Mouse (Mus musculus): ENCODE measurements around the gene Ric1. TPM values are rescaled to one million over a fixed set of nuclear protein-coding genes. Genes with fewer than 3 reads are reported as not detected.

The Ric1 gene
- 10 to 100 TPM; 17.5 to 17.9 TPM for total RNA-seq (2021)
- long read RNA-seq, experiment 1, partial matches to known transcripts: 0 of 3 reads
- long read RNA-seq, experiment 1, other reads (novel, unspliced or antisense): 3 of 3 reads
- long read RNA-seq, experiment 2, full-length matches to known transcripts: 1 of 1 reads
- long read RNA-seq, experiment 2, partial matches to known transcripts: 0 of 1 reads
- long read RNA-seq, experiment 2, other reads (novel, unspliced or antisense): 0 of 1 reads

DNA sequence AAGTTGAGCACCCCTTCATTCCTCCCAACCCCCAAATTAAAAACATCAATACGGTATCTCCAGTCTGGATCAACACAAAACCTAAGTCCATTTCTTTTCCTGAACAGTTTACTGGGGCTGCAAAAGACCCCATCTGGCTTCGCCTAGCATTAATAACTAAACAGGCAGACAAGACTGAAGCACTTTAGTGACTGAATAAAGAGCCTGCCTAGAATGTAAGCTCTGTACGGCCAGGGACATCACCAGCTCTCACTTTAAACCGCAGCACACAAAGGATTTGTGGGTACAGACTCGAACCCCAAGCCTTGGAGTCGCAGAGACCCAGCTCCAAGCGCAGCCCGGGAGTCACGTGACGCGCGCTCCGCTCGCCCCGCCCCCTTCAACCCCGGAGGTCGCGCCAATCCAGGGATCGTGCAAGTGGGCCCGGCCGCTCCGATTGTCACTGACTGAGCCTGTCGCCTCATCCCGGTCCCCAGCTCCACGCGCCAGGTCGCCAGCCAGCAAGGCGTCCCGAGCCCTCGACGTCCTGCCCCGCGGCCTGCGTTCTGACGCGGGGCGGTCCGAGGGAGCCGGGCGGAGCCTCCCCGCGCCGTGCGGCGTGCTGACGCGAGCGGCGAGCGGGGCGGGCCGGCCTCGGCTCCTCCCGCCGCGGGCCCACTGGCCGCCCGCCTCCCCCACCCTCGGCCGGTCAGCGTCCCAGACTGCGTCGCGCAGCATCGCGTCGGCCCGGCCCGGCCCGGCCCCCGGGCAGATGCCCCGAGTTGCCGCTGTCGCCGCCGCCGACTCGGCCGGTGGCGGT lies at the start of gene Ric1:
Gene Ric1 (plus strand): TSS at position 646 of the 799 bp plus-strand sequence.
- peak; percentile 93 for DNase-seq

DNA sequence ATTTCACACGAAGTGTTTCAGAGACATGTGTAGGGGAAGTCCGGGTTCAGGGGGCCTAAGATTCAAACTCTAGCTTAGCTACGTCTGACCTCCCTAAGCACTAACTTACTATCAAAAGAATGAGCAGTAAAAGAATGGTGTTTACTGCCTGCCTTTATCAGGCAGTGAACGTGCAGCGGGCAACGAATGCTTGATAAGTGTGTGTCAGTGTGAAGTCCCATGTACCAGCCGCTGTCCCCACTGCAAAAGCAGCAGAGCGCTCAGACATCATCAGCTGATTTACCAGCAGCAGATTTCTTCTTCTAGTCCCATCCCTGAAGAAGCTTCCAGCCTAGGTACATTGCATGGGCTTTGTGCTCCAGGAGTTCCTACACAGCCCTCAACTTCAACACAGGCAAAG lies 49.7 kb upstream of the Ric1 start:
- peak in 1 of 2 experiments; percentile 25 for DNase-seq

DNA sequence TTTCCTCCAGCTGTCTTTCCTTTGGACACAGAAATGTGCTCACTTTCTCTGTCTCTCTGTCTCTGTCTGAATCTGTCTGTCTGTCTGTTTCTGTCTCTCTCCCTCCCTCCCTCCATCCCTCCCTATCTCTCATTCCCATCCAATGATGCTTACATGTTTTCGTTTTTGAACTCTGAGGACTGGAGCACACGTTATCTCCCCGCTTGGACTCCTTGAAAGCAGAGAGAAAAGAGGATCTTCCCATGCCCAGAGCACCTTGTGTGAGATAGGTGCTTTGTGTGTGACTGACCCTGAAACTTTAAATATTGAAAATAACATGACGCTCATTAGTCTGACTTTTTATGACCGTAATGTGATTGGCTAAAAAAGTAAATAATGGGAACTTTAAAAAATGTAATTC lies 49.1 kb upstream of the Ric1 start:
- DNase-seq: no peak

DNA sequence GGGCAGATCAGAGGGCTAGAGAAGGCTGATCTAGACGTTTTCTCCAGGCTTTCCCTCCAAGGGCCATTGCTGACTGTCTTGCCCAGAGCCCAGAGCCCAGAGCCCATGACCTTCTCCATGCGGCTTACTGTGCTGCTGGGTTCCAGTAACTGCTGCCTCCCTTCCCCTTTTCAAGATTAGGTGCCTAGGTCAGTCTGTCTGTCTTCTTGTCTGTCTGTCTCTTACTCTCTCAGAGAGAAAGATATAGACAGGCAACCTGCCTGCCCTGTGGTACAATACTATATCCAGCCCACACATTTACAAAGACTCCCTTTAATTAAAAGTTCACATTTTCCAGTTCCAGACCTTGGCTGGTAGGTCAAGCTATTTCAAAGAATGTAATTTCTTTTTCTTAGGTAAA lies 47.3 kb upstream of the Ric1 start:
- no peak for DNase-seq

DNA sequence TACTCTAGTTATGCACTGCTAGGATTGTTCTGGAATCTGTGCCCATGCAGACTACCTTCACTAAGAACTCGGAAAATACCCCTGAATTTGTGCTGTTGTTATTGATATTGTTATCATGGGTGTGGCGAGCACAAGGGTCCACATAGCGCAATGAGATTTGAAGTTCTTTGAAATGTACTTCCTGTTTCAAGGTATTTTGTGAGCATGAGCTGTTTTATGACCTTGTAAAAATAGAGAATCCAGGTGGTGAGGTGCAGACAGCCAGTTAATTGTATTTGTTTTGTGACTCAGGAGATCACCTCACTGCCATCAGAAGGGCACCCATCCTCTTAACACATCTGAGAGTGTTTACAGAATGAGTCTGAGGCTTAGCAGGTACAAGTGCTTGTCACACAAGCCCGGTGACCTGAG lies 46.9 kb upstream of the Ric1 start:
- no peak for DNase-seq

DNA sequence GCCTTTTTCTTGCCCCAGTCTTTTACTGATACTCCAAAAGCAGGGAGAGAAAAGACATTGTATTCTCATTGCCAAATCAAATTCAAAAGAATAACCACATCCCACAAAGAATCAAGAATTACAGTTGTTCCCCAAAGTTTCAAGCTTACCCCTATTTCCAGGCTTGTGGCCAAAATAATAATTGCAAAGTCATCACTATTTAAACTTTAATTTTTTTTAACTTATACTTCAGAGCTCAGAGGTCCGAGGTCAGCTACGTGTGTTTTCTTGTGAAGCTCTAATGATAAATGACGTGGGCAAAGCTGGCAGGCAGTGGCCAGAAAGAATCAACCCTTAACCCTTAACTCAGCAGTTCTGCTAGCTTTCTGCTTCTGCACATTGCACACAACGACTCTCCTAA lies 43.5 kb upstream of the Ric1 start:
- no peak for DNase-seq

DNA sequence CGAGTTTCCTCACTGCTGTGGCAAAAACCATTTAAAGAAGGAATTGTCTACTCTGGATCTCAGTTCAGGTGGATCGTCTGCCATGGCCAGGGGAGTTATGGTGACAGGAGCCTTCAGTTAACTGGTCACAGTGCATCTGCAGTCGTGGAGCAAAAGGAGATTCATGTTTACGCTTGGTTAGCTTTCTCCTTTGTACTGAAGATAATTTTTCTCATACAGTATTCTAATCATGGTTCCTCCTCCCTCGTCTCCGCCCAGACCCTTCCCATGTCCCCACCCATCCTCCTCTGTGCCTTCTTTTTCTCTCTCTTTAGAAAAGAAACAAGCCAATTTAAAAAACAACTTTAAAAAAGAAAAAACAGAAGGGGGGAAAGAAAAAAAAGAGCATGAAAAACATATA lies 40.5 kb upstream of the Ric1 start:
- no peak for DNase-seq

DNA sequence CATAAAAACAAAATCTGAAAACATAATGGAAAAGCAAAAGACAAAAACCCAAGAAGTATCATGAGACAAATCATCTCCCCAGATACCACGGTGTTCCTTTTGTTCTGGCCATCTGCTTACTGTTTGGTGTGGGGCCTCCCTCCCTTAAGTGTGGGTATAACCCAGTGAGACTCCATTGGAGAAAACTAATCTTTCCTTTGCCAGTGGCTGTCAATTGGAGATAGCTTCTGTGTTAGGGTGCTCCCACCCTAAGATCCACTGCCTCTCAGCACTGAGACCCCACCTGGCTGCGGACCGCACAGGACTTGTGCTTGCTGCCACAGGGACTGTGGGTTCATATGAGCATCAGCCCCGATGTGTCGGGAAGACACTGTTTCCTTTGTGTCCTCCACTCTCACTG lies 39.9 kb upstream of the Ric1 start:
- DNase-seq: no peak

DNA sequence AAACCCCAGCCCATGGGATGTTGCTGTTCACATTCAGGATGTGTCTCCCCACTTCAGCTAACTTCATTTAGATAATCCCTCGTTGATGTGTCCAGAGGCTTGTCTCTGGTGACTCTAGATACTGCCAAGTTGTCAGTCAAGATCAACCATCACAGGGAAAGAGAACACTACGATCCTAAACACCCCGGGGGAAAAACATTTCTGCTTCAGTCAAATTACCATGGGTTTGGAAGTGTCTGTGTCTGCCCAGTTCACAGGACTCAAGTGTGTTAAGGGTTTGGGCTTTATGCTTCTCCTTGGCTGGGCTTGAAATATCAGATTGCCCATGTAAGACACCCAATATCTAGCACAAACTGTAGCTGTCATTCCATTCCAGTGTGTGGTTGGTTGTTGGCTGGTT lies 39.4 kb upstream of the Ric1 start:
- DNase-seq: no peak

DNA sequence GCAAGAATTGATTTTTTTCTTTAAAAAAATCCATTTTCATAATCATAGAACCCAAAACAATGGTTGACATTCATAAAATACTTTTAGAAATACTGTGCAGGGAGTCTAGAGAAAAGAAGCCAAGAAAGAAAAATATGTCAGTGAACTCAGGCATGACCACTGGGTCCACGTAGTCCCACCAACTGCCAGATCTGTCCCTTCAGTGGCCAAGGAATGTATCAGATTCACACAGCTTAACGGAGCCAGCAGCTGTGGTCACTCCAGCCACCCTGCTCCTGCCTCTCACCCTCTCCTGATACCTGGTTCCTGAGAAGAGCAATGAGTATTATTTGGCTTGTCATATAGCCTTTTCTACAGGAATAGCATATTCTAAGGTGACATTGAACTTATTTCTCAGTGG lies 38.7 kb upstream of the Ric1 start:
- DNase-seq: no peak

DNA sequence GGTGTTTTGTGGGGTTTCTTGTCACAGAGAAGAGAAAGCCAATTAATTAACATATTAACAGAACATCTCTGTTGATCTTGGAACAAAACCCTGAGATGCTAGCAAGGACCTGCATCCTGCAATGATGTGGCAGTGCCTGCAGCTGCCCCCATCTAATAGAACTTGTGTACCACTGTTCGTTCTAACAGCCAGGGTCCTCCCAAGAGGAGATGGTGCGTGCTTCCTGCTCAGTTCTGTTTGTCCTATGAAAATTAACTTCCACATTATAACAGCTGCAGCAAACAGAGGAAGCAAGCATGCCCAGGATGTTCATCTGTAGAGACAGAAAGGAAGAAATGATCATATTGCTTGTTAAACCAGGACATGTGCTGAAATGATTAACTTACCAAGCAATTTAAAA lies 37.5 kb upstream of the Ric1 start:
- peak in 1 of 2 experiments; percentile 54 for DNase-seq

DNA sequence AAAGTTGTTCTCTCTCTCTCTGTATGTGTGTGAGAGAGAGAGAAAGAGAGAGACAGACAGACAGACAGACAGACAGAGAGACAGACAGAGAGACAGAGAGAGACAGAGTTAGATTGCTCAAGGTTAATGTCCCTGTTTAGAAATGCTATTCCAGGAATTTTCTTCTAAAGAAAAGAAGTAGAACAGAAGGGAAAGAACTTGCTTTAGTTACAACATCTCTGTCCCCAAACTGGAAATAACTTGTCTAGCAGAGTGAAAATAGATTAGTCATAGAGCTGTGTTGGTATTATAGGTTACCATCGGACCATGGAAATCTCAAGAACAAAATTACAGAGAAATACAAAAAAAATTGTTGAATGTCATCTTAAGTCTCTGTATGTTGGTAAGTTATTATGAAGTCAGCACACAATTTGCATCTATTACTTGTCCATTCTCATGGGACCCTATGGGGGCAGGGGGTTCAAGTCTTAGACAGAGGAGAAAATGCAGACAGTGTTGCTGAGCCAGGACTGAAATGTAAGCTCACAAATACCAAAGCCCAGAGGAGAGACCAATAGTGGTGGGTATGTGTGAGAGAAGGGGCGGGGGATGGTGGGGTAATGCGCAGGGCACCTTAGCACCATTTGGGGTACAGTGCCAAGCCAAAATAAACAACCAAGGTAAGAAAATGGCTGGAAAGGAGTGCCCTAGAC lies 36.7 kb upstream of the Ric1 start:
- no peak for DNase-seq

DNA sequence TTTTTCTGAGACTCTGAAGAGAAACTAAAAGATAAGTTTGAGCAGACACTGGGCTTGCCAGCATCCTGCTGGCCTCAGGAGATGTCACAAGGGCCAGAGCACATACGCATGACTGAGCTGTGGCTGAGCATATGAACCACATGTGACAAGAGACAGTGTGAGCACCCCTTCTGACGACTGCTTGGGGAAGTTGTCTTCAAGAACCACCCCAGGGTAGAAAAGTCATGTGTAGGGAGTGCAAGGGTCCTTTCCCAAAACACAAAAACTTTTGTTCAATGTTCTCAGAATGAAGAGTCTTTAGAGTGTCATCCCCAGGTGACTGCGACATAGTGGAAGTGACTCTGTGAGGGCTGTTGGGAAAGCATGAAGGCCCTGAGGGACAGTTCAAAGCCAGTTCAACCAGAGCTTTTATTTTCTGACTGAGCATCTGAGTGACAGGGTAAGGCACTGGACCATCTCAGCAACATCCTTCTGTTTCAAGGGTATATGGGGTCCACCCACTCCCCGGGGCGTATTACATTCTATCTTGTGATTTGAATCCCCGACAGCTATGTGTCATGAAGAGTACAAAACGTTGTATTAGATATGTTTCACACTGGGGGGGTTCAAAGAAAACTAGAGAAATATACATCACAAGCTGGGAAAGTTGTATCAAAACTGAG lies 35.4 kb upstream of the Ric1 start:
- peak in 1 of 2 experiments; percentile 30 for DNase-seq

DNA sequence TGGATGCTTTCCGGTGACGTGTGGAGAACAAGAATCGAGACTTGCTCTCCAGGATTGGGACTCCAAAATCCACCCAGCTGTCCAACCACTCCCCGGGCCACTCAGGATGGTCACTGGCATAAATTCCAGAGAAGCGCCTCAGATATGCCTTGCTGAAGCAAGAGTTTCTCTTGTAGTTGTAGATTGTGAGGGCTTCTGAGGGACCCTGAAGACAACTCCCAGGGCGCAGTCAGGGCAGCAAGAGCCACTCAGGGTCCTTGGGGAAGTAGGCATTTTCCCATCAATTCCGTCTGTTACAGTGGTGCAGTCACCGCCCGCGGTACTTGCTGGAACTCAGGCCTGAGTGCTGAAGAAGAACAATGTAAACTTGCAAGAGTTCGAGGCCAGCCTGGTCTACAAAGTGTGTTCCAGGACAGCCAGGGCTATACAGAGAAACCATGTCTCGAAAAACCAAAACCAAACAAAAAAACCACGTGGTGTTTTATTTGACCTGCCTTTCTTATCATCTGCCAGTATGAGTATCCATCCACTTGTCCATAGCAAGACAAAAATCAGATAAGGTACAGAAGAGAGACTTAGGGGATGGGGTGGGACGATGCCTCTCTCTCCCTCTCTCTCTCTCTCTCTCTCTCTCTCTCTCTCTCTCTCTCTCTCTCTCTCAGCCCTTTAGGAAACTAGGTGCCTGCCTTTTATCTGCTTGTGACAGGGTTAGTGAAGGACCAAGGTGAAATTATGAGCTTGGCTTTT lies 34.6 kb upstream of the Ric1 start:
- no peak for DNase-seq

DNA sequence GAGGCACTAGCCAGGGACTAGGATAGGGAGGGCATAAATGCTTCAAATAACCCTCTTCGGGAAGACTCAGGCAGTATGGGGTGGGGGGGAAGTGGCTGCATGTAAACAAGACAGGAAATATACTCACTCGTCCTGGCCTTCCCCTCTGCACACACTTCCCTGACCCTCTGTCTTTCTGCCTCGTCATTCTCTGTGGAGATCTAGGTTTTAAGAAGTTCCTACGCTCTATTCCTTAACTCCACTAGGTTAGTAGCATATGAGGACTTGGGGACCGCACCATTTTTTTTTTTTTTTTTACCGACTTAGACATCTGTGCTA lies 34.0 kb upstream of the Ric1 start:
- DNase-seq: no peak

DNA sequence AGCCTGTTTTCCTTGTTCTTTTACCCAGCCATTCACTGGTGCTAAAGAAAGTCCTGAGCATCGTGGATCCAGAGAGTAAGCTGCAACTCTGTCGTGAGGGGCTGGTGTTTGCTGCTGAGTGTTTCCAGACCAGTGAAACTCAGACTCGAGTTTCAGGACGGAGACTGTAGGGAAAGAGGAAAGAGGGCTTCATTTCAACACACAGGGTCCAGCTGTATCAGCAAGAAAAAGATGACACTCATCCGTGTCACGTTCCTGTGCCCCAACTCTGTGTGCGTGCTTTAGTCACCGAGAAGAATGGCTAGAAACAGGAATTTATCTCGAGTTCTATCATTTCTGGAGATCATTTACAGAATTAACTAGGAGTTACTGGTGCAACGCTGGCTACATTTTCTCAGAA lies 33.7 kb upstream of the Ric1 start:
- DNase-seq: no peak

DNA sequence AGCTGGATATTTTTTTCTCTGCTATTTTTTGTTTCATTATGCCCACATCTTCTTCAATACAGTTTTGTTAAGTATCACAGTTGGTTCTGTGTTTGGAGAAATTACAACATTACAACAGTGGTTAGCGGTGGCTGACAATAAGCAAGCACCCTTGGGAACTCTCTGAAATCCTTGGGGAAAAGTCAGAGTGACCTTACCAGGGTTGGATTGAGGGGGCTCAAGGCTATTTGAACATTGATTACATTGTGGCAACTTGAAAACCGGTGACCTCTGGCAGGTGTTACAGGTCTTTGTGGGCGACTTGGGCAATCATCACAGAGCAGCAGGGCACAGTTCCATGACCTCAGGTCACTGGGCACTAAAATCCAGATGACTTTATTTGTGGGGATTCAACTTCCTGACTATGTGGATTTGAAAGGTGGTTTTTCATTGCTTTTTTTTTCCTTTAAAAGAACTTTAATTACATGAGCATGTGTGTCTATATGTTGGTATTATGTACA lies 32.2 kb upstream of the Ric1 start:
- DNase-seq: no peak

DNA sequence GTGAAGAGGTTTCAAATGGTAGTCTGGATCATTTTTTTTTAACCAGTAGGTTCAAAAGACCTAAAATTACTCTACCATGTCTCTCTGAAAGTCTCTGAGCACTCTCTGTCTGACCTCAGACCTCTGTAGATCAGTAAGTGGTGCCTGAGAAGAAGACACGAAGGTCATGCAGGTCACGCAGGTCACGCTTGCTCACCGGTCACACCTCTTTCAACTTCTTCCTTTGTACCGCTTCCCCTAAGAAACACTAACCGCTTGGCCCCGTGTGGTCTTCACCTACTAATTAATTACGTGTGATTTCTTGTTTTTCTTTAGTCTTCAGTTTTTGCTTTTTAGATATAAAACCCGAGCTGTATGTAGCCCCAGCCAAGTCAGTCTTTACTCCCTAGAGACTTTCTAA lies 30.6 kb upstream of the Ric1 start:
- DNase-seq: no peak

DNA sequence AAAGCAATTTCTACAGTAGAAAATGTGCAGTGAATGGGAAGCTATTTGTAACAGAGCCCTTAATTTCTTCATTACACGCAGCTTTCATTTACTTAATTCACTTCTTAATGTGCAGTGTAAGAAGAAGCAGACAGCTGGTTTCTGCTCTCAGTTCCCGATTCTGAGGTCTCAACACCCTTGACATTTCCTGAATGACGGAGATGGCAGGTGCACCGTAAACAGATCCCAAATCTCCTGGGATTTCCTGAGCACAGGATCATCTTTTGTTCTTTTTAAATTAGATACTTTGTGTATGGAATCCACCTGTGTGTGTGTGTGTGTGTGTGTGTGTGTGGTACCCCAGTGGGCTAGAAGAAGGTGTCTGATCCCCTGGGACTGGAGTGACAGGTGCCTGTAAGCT lies 27.6 kb upstream of the Ric1 start:
- no peak for DNase-seq

DNA sequence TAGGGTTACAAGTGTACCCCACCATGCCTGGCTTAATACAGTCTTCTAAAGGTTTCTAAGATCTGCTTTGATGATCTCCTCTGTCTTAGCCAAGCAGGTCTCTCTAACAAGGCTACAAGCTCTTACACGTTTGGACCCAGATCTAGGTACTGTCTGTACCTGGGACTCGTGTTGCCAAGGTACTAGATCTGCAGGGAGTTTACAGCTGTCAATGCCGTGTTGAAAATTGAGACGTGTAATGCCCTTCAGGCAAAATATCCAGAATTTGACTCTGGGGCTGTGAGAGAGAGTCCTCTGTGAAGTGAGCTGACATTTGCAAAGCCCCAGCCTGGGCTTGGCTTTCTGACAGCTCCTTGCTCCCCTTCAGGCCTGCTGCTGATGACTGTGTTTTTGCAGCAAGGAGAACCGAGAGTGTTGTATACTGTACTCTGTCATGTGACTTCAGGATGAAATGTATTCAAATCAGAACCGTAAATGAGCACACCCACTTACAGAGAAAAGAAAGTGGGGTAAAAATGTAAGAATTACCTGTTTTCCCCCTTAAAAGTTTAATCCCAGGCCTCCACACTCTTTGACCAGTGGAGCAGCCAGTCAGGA lies 26.0 kb upstream of the Ric1 start:
- no peak for DNase-seq

DNA sequence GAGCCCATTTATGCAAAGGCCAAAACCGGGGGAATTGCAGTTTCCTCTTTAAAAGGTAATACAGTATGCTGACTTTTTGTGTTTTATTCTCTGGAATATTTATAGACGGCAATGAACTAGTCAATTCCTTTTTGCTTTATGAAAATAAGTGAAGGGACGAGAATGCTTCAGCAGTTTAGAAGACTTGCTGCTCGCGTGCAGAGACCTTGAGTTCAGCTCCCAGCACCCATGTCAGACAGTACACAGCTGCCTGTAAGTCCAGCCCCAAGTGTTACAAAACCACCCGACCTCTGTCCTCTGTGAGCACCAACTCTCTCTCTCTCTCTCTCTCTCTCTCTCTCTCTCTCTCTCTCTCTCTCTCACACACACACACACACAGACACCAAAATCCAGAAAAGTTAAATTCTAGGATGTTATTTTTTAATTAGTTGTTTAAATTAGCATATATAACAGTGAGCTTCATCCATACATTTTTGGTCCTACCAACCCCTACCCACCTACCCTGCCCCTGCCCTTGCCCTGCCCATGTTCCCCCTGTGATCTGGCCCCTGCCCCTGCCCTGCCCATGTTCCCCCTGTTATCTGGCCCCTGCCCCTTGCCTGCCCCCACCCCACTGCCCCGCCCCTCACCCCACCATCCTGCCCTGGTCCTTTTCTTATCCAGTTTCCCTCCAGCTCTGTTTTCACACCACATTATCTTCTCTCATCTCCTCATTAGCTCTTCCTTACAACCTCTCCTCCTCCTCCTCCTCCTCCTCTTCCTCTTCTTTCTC lies 25.1 kb upstream of the Ric1 start:
- DNase-seq: no peak
